Mouse (Mus musculus): ENCODE results near the gene Spata45. TPM values are rescaled to one million over a fixed set of nuclear protein-coding genes. Genes with fewer than 3 reads are reported as not detected.

Spata45 gene
- total RNA-seq, 2 experiments from 2014 or later, result not detected

- DNase-seq, result no peak
These were observed 5.7 kb downstream of the Spata45 start for GRCm38 (mm10) chr1:191042106-191042505.

- DNase-seq, result no peak
These were observed 6.2 kb downstream of the Spata45 start for GRCm38 (mm10) chr1:191042688-191043087.

- no peak for DNase-seq
These were observed 8.8 kb downstream of the Spata45 start for GRCm38 (mm10) chr1:191045264-191045663.

GRCm38 (mm10) chr1:191046231-191046824, 9.9 kb downstream of the Spata45 start:
- no peak for DNase-seq

- no peak for DNase-seq
These were observed 17.1 kb downstream of the Spata45 start for GRCm38 (mm10) chr1:191053555-191053954.

GRCm38 (mm10) chr1:191054870-191055532, 18.6 kb downstream of the Spata45 start:
- DNase-seq, result no peak

- DNase-seq, result no peak
These were observed 19.1 kb downstream of the Spata45 start for GRCm38 (mm10) chr1:191055533-191055873.

GRCm38 (mm10) chr1:191057461-191057860, 21.0 kb downstream of the Spata45 start:
- no peak for DNase-seq

- DNase-seq, result no peak
These were observed 25.9 kb downstream of the Spata45 start for GRCm38 (mm10) chr1:191062241-191062780.

GRCm38 (mm10) chr1:191062781-191063485, 26.5 kb downstream of the Spata45 start, which contains the start of the genes Tatdn3 and Nsl1:
TSS of gene Tatdn3 (minus strand) at chr1:191062932.
TSS of gene Nsl1 (plus strand) at chr1:191063012.
- peak; percentile 92 to 94 for DNase-seq

- no peak for DNase-seq
These were observed 27.3 kb downstream of the Spata45 start for GRCm38 (mm10) chr1:191063700-191064099.

- DNase-seq, result no peak
These were observed 28.1 kb downstream of the Spata45 start for GRCm38 (mm10) chr1:191064535-191064934.

GRCm38 (mm10) chr1:191065188-191065587, 28.7 kb downstream of the Spata45 start:
- no peak for DNase-seq

GRCm38 (mm10) chr1:191068377-191068776, 31.9 kb downstream of the Spata45 start:
- no peak for DNase-seq

- no peak for DNase-seq
These were observed 33.8 kb downstream of the Spata45 start for GRCm38 (mm10) chr1:191070259-191070658.

- DNase-seq, result no peak
These were observed 35.2 kb downstream of the Spata45 start for GRCm38 (mm10) chr1:191071613-191072012.

- DNase-seq, result no peak
These were observed 36.0 kb downstream of the Spata45 start for GRCm38 (mm10) chr1:191072329-191072913.

GRCm38 (mm10) chr1:191073001-191073400, 36.6 kb downstream of the Spata45 start:
- DNase-seq, result no peak

- DNase-seq, result no peak
These were observed 37.0 kb downstream of the Spata45 start for GRCm38 (mm10) chr1:191073486-191073885.

GRCm38 (mm10) chr1:191075199-191075883, 38.9 kb downstream of the Spata45 start:
- peak; percentile 33 to 53 for DNase-seq

- no peak for DNase-seq
These were observed 46.8 kb downstream of the Spata45 start for GRCm38 (mm10) chr1:191083230-191083629.

GRCm38 (mm10) chr1:191084951-191085559, 48.6 kb downstream of the Spata45 start:
- no peak for DNase-seq
